Mouse (Mus musculus) cortical plate, adult 2 months (tissue): ENCODE data around the gene Kmt2b.

Source experiments
- CTCF ChIP-seq: fragments of 200-500 bp; IDR thresholded peaks from 2 replicates; pipeline ENCODE4 v1.5.1; 2011; ENCODE audit warnings: mild to moderate bottlenecking, control low read depth, low read length; ENCODE audit not compliant: insufficient read depth; ENCODE audit errors: extremely low read depth
- POLR2A ChIP-seq: fragments of 200-500 bp; IDR thresholded peaks from 2 replicates; pipeline ENCODE4 v1.6.1; 2011; ENCODE audit warnings: mild to moderate bottlenecking, low read length, control low read depth; ENCODE audit not compliant: insufficient read depth; ENCODE audit errors: extremely low read depth

GRCm38 (mm10) chr7:30550603-30551002 is 37.9 kb downstream of the Kmt2b start:
- TF ChIP-seq CTCF: no peak
- TF ChIP-seq POLR2A: no peak
